Mouse (Mus musculus) E14TG2a.4 (cell line): Measurements from ENCODE around the gene Rock2.

Experiments
- H3K27me3 ChIP-seq: 2 replicates; pipeline ENCODE4 v1.6.1; 2014; ENCODE audit warnings: low read length, control low read depth; ENCODE audit not compliant: insufficient read depth
- H3K36me3 ChIP-seq: 2 replicates; pipeline ENCODE4 v1.6.1; 2014; ENCODE audit warnings: low read length, control low read depth; ENCODE audit not compliant: insufficient read depth
- H3K4me1 ChIP-seq: replicated peaks from 2 replicates; pipeline ENCODE4 v1.6.1; 2014; ENCODE audit warnings: low read depth, low read length, control low read depth
- H3K4me3 ChIP-seq: replicated peaks from 2 replicates; pipeline ENCODE4 v1.5.1; 2014; ENCODE audit warnings: mild to moderate bottlenecking, low read length
- H3K9me3 ChIP-seq: 2 replicates; pipeline ENCODE4 v1.6.1; 2014; ENCODE audit warnings: low read length, control low read depth
- CTCF ChIP-seq: conservative IDR thresholded peaks from 2 replicates; pipeline ENCODE4 v1.5.1; 2014; ENCODE audit warnings: low read length
- NANOG ChIP-seq: IDR thresholded peaks from 2 replicates; pipeline ENCODE4 v1.6.1; 2014; ENCODE audit warnings: borderline replicate concordance, low read length, mixed read lengths
- POU5F1 ChIP-seq: IDR thresholded peaks from 2 replicates; pipeline ENCODE4 v1.6.1; 2014; ENCODE audit warnings: low read length, borderline replicate concordance

The Rock2 gene

DNA sequence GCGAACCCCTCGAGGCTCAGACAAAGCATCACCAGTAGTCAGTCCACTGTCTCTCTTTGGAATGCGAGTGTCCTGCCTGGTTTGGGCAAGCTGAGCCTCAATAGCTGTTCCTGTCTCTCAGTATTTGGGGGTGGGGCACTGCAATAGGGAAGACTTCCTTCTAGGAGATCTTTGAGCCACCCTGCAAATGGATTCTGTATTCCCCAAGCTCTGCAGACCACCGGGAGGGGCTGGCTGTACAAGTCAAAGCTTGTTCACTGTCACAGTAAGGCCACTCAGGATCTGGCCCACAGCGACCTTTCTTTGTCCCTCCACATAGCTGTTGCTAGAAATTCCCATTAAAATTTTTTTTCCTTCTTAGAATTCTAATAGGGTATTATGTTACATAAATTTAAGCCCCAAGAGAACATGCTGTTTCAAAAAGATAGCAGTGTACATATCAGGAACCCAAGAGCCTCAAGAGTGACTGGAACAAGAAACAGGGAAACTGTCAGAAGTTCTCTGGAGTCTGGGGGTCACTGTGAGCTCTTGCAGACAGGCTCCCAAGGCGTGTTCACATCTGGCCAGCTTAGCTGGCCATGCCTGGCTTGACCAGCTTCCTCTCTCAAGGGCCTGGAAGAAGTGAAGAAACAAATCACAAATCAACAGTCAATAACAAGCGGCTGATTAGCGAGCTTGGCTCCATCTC lies 25.5 kb upstream of the Rock2 start:
- Histone ChIP-seq H3K9me3 (peaks cover 3% of the 10 kb centered on the region; the same call in 1 of the 2 replicates), H3K27me3 (peaks cover 7% of the 10 kb centered on the region), H3K36me3 (no peaks in the 10 kb centered on the region), H3K4me1 (peaks cover 70% of the 10 kb centered on the region), H3K4me3 (no peak overlapping the region)
- TF ChIP-seq POU5F1 (no peak), NANOG (no peak), CTCF (no peak)

DNA sequence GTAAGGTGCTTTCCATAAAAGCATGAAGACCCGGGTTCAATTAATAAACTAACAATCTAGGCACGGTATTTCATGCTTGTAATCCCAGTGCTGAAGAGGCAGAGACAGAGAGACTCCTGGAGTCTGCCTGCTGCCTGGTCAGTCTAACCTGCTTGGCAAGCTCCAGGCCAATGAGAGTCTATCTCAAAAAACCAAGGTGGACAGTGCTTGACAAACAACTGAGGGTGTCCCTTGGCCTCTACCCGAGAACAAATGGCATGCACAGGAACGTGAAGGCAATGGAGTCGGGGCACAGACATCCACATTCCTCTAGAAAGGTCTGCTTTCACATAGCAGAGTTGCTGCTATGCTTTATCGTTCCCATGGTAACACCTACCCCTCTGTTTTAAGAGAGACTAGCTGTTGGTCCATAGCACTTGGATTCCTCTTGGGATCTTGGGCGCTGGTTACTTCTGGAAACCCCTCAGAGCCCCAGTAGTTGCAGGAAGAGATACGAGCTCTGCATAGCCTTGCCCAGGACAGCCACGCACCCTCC lies 24.8 kb upstream of the Rock2 start:
- peaks cover 7% of the 10 kb centered on the region for H3K27me3 ChIP-seq
- no peaks in the 10 kb centered on the region for H3K36me3 ChIP-seq
- 0 out of 2 replicates have a peak overlapping the region, but pooled peaks have one; percentile 10 for H3K4me3 ChIP-seq
- peaks cover 3% of the 10 kb centered on the region; the same call in 1 of the 2 replicates for H3K9me3 ChIP-seq
- TF ChIP-seq NANOG (no peak), POU5F1 (no peak), CTCF (no peak)
- peaks cover 64% of the 10 kb centered on the region for H3K4me1 ChIP-seq

DNA sequence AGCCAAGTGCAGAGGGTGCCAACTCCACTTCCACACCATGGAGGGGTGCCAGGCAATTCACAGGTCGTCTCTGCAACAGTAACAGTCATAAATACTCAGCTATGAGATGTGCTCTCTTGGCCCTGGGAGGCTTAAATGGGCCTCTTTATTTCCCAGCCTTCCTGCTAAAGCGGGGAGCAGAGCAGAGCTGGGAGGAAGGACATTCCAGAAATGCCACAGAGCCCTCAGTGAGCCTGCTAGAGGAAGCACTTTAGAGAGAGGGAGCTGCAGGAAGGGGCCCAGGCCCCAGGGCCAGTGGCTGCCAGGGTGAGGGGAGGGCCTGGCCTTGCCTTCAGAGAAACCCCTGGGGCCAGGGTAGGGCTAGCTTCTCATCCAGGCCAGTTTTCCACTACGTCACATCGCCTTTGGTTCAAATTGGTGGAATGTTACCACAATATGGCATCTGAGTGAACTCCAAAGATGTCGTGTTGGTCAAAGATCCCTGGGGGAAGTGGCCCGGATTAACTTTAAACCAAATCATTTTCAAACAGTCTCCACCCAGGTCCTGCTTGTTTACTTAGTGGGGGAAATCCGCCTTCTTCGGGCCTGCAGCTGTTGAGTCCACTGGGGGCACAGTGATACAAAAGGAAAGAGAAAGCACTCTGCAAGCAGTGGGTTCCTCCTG lies 24.2 kb upstream of the Rock2 start:
- H3K9me3 ChIP-seq: peaks cover 3% of the 10 kb centered on the region; the same call in 1 of the 2 replicates
- peaks cover 7% of the 10 kb centered on the region for H3K27me3 ChIP-seq
- H3K36me3 ChIP-seq: no peaks in the 10 kb centered on the region
- peak overlapping the region; percentile 10; the same call in 1 of the 2 replicates for H3K4me3 ChIP-seq
- peaks cover 62% of the 10 kb centered on the region for H3K4me1 ChIP-seq
- TF ChIP-seq POU5F1: no peak

DNA sequence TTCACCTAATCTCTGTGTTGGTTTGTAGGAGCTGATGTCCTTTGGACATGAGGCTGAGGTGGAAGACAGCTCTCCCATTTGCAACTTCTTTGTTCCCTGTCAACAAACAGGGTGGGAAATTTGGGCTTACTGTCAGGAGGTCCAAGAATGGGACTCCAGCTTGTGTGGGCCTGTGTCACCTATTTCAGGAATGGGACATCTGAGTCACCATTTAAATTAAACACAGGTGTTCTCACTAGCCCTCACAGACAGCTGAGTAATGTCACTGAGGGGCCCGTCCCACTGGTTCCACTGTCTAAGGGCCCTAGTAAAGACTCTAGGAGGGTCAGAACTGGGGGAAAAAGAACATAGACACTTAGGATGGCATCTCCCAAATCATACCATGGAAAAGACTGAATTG lies 22.7 kb upstream of the Rock2 start:
- H3K36me3 ChIP-seq: no peaks in the 10 kb centered on the region
- no peak overlapping the region for H3K4me3 ChIP-seq
- TF ChIP-seq NANOG (no peak), CTCF (no peak), POU5F1 (no peak)
- H3K9me3 ChIP-seq: peaks cover 3% of the 10 kb centered on the region; the same call in 1 of the 2 replicates
- H3K4me1 ChIP-seq: peaks cover 49% of the 10 kb centered on the region
- peaks cover 7% of the 10 kb centered on the region for H3K27me3 ChIP-seq

DNA sequence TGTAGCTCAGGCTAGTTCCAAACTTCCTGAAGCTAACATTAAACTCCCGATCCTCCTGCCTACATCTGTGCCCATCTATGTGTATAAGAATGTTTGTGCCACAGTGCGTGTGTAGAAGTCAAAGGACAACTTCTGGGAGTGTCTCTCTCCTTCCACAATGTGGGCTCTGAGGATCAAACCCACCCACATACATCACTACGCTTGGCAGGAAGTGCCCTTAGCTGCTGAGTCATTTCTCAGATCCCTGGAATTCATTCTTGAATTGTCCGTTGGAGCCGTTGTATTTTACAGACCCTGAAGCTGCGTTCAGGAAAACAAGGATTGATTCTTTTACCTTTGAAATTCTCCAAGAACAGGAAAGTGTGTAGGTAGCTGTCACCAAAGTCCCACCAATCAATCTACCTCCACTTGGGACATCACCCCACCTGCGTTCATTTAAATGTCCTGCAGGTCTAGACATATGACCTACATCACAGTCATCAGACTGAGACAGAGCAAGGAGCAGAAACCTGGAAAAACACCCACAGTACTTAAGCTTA lies 21.7 kb upstream of the Rock2 start:
- TF ChIP-seq POU5F1: no peak
- TF ChIP-seq CTCF: no peak
- no peak for TF ChIP-seq NANOG
- H3K36me3 ChIP-seq: no peaks in the 10 kb centered on the region
- peaks cover 39% of the 10 kb centered on the region for H3K4me1 ChIP-seq
- no peak overlapping the region for H3K4me3 ChIP-seq
- H3K9me3 ChIP-seq: peaks cover 3% of the 10 kb centered on the region; the same call in 1 of the 2 replicates
- peaks cover 7% of the 10 kb centered on the region for H3K27me3 ChIP-seq

DNA sequence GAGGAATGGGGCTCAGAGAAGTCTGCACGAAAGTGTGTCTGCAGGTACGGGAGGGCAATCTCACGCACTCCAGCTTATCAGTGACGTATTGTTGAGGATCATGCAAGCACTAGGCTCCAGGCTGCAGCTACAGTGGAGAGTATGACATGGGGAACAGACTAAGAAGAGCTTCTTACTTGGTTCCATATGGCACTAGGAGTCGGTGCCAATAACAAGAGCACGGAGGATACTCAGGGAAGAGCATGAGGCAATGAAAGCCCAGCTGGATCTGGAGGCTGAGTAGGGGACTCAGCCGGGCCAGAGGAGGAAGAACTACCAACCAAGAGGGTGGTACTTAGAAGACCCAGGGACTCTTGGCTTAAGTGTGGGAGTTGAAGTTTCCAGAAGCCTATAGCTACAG lies 21.1 kb upstream of the Rock2 start:
- Histone ChIP-seq H3K36me3 (no peaks in the 10 kb centered on the region), H3K9me3 (peaks cover 3% of the 10 kb centered on the region; the same call in 1 of the 2 replicates), H3K4me1 (peaks cover 34% of the 10 kb centered on the region), H3K27me3 (peaks cover 2% of the 10 kb centered on the region), H3K4me3 (no peak overlapping the region)
- TF ChIP-seq POU5F1: no peak
- no peak for TF ChIP-seq NANOG
- no peak for TF ChIP-seq CTCF

DNA sequence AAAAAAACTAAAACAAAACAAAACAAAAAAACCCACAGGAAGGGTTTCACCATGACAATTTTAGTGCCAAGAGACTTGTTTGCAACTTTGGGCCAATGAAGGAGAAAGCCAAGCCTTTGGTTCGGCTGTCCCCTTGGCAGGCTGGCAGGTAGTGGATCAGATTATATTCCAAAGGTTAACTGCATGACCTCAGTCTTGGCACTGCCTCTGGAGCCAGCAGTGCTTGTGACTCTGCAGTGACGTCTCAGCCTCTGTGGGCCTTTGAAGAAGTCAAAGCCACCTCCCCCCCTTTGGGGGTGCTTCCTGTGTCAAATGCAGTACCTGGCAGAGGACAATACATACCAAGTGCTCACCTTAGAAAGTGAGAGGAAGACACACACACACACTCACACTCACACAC lies 20.6 kb upstream of the Rock2 start:
- no peaks in the 10 kb centered on the region for H3K27me3 ChIP-seq
- no peak overlapping the region for H3K4me3 ChIP-seq
- H3K36me3 ChIP-seq: no peaks in the 10 kb centered on the region
- peaks cover 3% of the 10 kb centered on the region; the same call in 1 of the 2 replicates for H3K9me3 ChIP-seq
- TF ChIP-seq CTCF (no peak), NANOG (no peak), POU5F1 (no peak)
- H3K4me1 ChIP-seq: peaks cover 28% of the 10 kb centered on the region

DNA sequence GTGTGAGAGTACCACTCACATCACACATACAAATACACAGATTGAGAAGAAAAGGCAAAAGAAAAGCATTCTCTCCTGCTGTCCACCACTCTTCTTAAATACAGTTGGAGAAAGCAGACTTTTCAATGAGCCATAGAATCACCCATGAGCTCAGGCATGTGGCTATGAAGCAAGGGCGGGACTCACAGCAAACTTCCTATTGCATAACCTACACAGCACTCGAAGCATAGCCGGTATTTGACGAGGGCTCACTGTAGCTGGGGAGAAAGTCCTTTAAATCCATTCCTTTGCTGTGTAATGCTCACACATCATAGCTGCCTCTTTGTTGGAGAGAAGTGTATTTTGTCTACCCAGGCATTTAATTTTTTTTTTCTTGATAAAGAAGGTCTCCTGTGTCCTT lies 19.4 kb upstream of the Rock2 start:
- Histone ChIP-seq H3K4me3 (no peak overlapping the region), H3K36me3 (no peaks in the 10 kb centered on the region), H3K4me1 (peaks cover 17% of the 10 kb centered on the region), H3K27me3 (no peaks in the 10 kb centered on the region), H3K9me3 (peaks cover 3% of the 10 kb centered on the region; the same call in 1 of the 2 replicates)
- TF ChIP-seq POU5F1: no peak
- no peak for TF ChIP-seq NANOG
- TF ChIP-seq CTCF: no peak
